In genomic region chr3:89672573-89673317, GRCm38 (mm10) we compare ENCODE assay signal across 22 mouse cellular contexts. TPM values are rescaled to one million over a fixed set of nuclear protein-coding genes. Genes with fewer than 3 reads are reported as not detected.
DNase-seq lines count a peak whose midpoint lies in the region; ATAC-seq and TF ChIP-seq lines count a peak whose summit lies in the region.
"Had no signal": no experiment of that assay in that cellular context is flagged by ENCODE, and none has a peak within 500 bp of the region (broad histone marks: within the 10 kb centered on the region; RNA-seq: fewer than 3 reads in every experiment).

No protein-coding gene starts in this region.

- WGBS in forebrain, postnatal 0 days = 74% methylated on average over 12 of the region's 12 CpGs

- no peaks in the 10 kb centered on the region for H3K9me3 ChIP-seq in forebrain, postnatal 0 days (ENCODE audit: low read length)
- H3K9me3 ChIP-seq: forebrain, embryonic 12.5 days; limb, embryonic 10.5 days; liver, embryonic 12.5 days had no signal

- no peaks in the 10 kb centered on the region for H3K4me1 ChIP-seq in forebrain, postnatal 0 days (ENCODE audit: insufficient read depth)
- H3K4me1 ChIP-seq: limb, embryonic 10.5 days; liver, embryonic 12.5 days had no signal

- ATAC-seq in CD4-positive, CD25-positive, alpha-beta regulatory T cell, adult 4 months = no peak
- ATAC-seq in forebrain, postnatal 0 days = no peak
- ATAC-seq in cerebellum, adult (ENCODE audit: insufficient number of reproducible peaks, low FRiP score, low TSS enrichment) = no peak
- ATAC-seq: hindbrain, embryonic 16.5 days; liver, embryonic 12.5 days had no signal

- H3K4me3 ChIP-seq in forebrain, postnatal 0 days (ENCODE audit: low read depth, low read length) = no peak overlapping the region
- H3K4me3 ChIP-seq: forebrain, embryonic 12.5 days; limb, embryonic 10.5 days; liver, embryonic 12.5 days; myocyte had no signal

- peak; percentile 45 for DNase-seq in CD4-positive, CD25-positive, alpha-beta regulatory T cell, adult 2 months (ENCODE audit: low read depth, low spot score)
- DNase-seq in ES-CJ7 (ENCODE audit: low read depth, low spot score) = peak; percentile 80
- DNase-seq in induced T-regulatory cell, adult 2 months (ENCODE audit: low read depth) = peak; percentile 26
- DNase-seq in thymus, postnatal 10 days (ENCODE audit: low spot score in 2 of 2) = peak; percentile 26 to 33
- DNase-seq in forebrain, postnatal 0 days = no peak
- no peak for DNase-seq in embryo, embryonic 10.5 days (ENCODE audit: low spot score)
- DNase-seq: adrenal gland, postnatal 25 days; cerebellum, adult 8-10 months; gastrocnemius, postnatal 25 days; heart, postnatal 36 days; kidney, adult 8-10 months; layer of hippocampus, postnatal 36 days; lung, postnatal 4 days; midbrain, embryonic 14.5 days had no signal

- H3K27me3 ChIP-seq in forebrain, postnatal 0 days (ENCODE audit: insufficient read depth, low read length) = no peaks in the 10 kb centered on the region
- H3K27me3 ChIP-seq: forebrain, embryonic 12.5 days had no signal

- H3K27ac ChIP-seq in forebrain, postnatal 0 days (ENCODE audit: low read depth, low read length) = no peak overlapping the region
- H3K27ac ChIP-seq: forebrain, embryonic 12.5 days; limb, embryonic 10.5 days; liver, embryonic 12.5 days had no signal

- no peak overlapping the region for H3K9ac ChIP-seq in forebrain, postnatal 0 days
- H3K9ac ChIP-seq: forebrain, embryonic 12.5 days; liver, embryonic 12.5 days; lung, embryonic 14.5 days had no signal

- no peak overlapping the region for H3K4me2 ChIP-seq in forebrain, postnatal 0 days (ENCODE audit: low read depth)
- H3K4me2 ChIP-seq: forebrain, embryonic 12.5 days; liver, embryonic 12.5 days; lung, embryonic 14.5 days had no signal

- H3K36me3 ChIP-seq in forebrain, postnatal 0 days (ENCODE audit: insufficient read depth) = no peaks in the 10 kb centered on the region
- H3K36me3 ChIP-seq: forebrain, embryonic 12.5 days; limb, embryonic 10.5 days; liver, embryonic 12.5 days had no signal

- no peak for TF ChIP-seq CTCF in forebrain, postnatal 0 days (IDR thresholded peaks at IDR 0.05; ENCODE audit: low read depth)

RNA-seq across cellular contexts. Expression of gene Adar, which starts 42.1 kb away (rescaled TPM):
- polyA plus RNA-seq in CD4-positive, CD25-positive, alpha-beta regulatory T cell, adult 4 months (2017; shearing (Covaris generic)) = 10 to 100 TPM; 62.1 to 94.4 TPM
- 62.4 and 78.2 TPM in 2 replicates for total RNA-seq in forebrain, postnatal 0 days (2014; rRNA removed)
- polyA plus RNA-seq in forebrain, postnatal 0 days (2015; fragmentation: Nextera tagmentation; extraction: Ambion mirVana) = 14.0 and 18.5 TPM in 2 replicates

Comparison
In these comparisons a context has a peak if more than half of its experiments do, and no peak if none do; other contexts are left out.
1. DNase-seq: peak in CD4-positive, CD25-positive, alpha-beta regulatory T cell, adult 2 months (single experiment), ES-CJ7 (single experiment), induced T-regulatory cell, adult 2 months (single experiment) and thymus, postnatal 10 days (2 of 2); none in forebrain, postnatal 0 days (single experiment) and embryo, embryonic 10.5 days (single experiment).